Mouse (Mus musculus): ENCODE data around the gene Gpr171.

The Gpr171 gene

DNA sequence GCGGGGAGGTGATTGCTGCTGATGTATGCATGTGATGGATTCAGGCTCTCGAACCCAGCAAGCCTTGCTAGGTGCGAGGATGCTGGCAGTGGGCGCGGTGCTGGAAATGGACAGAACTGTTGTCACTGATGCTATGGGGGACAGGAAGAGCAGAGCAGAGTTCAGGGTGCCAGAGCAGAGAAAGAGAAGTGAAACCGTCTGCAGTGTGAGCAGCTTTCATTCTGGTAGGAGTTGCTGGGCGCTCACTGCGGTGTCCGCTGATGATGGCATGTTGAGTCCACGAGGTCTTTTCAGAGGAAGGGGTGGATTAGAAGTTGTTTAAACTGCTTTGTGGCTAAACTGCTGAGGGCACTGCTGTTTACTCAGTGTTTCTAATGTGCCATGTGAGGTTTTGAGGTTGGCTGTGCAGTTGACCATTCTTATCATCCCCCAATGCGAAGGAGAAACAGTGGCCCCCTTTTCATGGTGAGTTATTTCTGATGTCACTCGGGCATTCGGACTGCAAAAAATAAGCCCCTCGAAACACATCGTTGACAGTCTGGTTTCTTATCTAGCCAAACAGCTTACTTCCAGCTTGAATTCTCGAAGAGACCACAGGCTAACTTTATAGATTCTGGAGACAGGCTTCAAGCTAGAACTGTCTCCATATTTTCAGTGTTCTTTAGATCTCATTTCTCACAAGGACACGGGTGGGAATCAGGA is 46.6 kb downstream of the Gpr171 start:
- CTCF ChIA-PET: no interaction called here

Measured in spleen, embryonic (tissue).